Mouse (Mus musculus): ENCODE measurements around the gene Cfap299.

DNA sequence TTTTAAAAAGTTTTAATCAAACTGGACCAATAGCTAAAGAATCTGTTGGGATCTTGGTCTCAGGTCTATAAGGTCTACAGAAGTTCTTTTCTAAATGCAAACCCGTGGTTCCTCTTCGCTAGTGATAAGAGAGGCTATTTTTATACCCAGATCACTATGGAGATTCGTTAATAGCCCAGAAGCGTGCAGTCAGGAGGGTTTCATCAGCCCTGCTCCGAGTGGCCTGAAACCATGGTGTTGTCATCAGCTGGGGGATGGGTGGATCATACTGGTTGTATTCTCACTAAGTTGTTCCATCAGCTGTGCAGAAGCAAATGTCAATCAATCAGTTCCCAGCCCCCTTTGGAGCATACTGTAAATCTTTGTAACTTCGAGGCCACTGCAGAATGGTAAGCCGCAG lies 193.9 kb downstream of the Cfap299 start:
- no peak for TF ChIP-seq POLR2A (IDR thresholded peaks at IDR 0.05; ENCODE audit: borderline replicate concordance, low read depth, low read length)
- TF ChIP-seq CTCF (IDR thresholded peaks at IDR 0.05; ENCODE audit: low read depth, low read length) = no peak
